Mouse (Mus musculus): ENCODE results near the gene Trp53rkb. TPM values are rescaled to one million over a fixed set of nuclear protein-coding genes. Genes with fewer than 3 reads are reported as not detected.
A peak's percentile ranks its signal among the peaks of the same experiment; 100 is the strongest.
"Not testable (repeated sequence)": the region's sequence is repeated elsewhere in the genome, so short reads cannot be mapped to it uniquely, and the experiment has no call there.

Trp53rkb gene
- 8.2 and 10.8 TPM in 2 replicates for polyA plus RNA-seq (2015; fragmentation: Nextera tagmentation; extraction: Ambion mirVana)

GRCm38 (mm10) chr2:166792355-166792754 is at the start of gene Trp53rkb:
Gene Trp53rkb, plus strand, starts transcription at chr2:166792531.
- Histone ChIP-seq H3K9ac (peak within 1 kb of the TSS; percentile 90), H3K9me3 (no peaks in the 10 kb centered on the region), H3K4me1 (replicated peaks) (peaks cover 23% of the 10 kb centered on the region), H3K4me3 (peak within 1 kb of the TSS; percentile 75), H3K27me3 (no peaks in the 10 kb centered on the region), H3K4me2 (peak within 1 kb of the TSS; percentile 68), H3K36me3 (peaks cover 16% of the 10 kb centered on the region), H3K27ac (peak within 1 kb of the TSS; percentile 78)
- ATAC-seq (ENCODE audit: low FRiP score), result peak; percentile 84
- WGBS, result 20% methylated on average over 5 of the region's 5 CpGs

- Histone ChIP-seq H3K4me1 (replicated peaks) (0 out of 2 replicates have a peak, but pooled peaks cover 2% of the 10 kb centered on the region), H3K36me3 (no peaks in the 10 kb centered on the region), H3K4me3 (no peak overlapping the region), H3K27ac (no peak overlapping the region), H3K9ac (no peak overlapping the region), H3K9me3 (no peaks in the 10 kb centered on the region), H3K27me3 (no peaks in the 10 kb centered on the region), H3K4me2 (no peak overlapping the region)
- no peak for ATAC-seq (ENCODE audit: low FRiP score)
- WGBS, result 34% methylated on average over 4 of the region's 4 CpGs
Measured at GRCm38 (mm10) chr2:166743504-166743903, 48.8 kb upstream of the Trp53rkb start.

- Histone ChIP-seq H3K36me3 (no peaks in the 10 kb centered on the region), H3K4me1 (replicated peaks) (0 out of 2 replicates have a peak, but pooled peaks cover 2% of the 10 kb centered on the region), H3K9ac (no peak overlapping the region), H3K9me3 (no peaks in the 10 kb centered on the region), H3K4me2 (no peak overlapping the region), H3K4me3 (no peak overlapping the region), H3K27ac (no peak overlapping the region), H3K27me3 (no peaks in the 10 kb centered on the region)
- WGBS, result 81% methylated on average over 7 of the region's 7 CpGs
- no peak for ATAC-seq (ENCODE audit: low FRiP score)
Measured at GRCm38 (mm10) chr2:166744433-166744832, 47.9 kb upstream of the Trp53rkb start.

- no peaks in the 10 kb centered on the region for H3K9me3 ChIP-seq
- 0 out of 2 replicates have a peak, but pooled peaks cover under 1% of the 10 kb centered on the region for H3K4me1 ChIP-seq (replicated peaks)
- H3K9ac ChIP-seq, result no peak overlapping the region
- H3K27me3 ChIP-seq, result no peaks in the 10 kb centered on the region
- H3K4me3 ChIP-seq, result no peak overlapping the region
- H3K27ac ChIP-seq, result no peak overlapping the region
- H3K4me2 ChIP-seq, result no peak overlapping the region
- ATAC-seq (ENCODE audit: low FRiP score), result no peak
- H3K36me3 ChIP-seq, result no peaks in the 10 kb centered on the region
- 87% methylated on average over 9 of the region's 9 CpGs for WGBS
Measured at GRCm38 (mm10) chr2:166745849-166746248, 46.5 kb upstream of the Trp53rkb start.

GRCm38 (mm10) chr2:166746261-166746913 is 45.9 kb upstream of the Trp53rkb start:
- not testable (repeated sequence) for H3K9me3 ChIP-seq; H3K27ac ChIP-seq; H3K4me1 ChIP-seq (replicated peaks); H3K36me3 ChIP-seq; ATAC-seq (ENCODE audit: low FRiP score); H3K4me2 ChIP-seq; H3K4me3 ChIP-seq; H3K9ac ChIP-seq; H3K27me3 ChIP-seq
- 62% methylated on average over 14 of the region's 14 CpGs for WGBS

- ATAC-seq (ENCODE audit: low FRiP score), result no peak
- Histone ChIP-seq H3K9me3 (no peaks in the 10 kb centered on the region), H3K27ac (no peak overlapping the region), H3K27me3 (0 out of 2 replicates have a peak, but pooled peaks cover 3% of the 10 kb centered on the region), H3K9ac (no peak overlapping the region), H3K4me2 (no peak overlapping the region), H3K4me3 (no peak overlapping the region), H3K36me3 (no peaks in the 10 kb centered on the region), H3K4me1 (replicated peaks) (no peaks in the 10 kb centered on the region)
- WGBS, result 95% methylated on average over 6 of the region's 6 CpGs
Measured at GRCm38 (mm10) chr2:166750620-166751191, 41.6 kb upstream of the Trp53rkb start.

GRCm38 (mm10) chr2:166754194-166754593 is 38.1 kb upstream of the Trp53rkb start:
- WGBS, result 85% methylated on average over 4 of the region's 4 CpGs
- Histone ChIP-seq H3K27ac (no peak overlapping the region), H3K4me1 (replicated peaks) (no peaks in the 10 kb centered on the region; the same call in 1 of the 2 replicates), H3K36me3 (no peaks in the 10 kb centered on the region), H3K9me3 (no peaks in the 10 kb centered on the region), H3K4me3 (no peak overlapping the region), H3K4me2 (no peak overlapping the region), H3K27me3 (0 out of 2 replicates have a peak, but pooled peaks cover 3% of the 10 kb centered on the region), H3K9ac (no peak overlapping the region)
- ATAC-seq (ENCODE audit: low FRiP score), result no peak

GRCm38 (mm10) chr2:166754760-166755159 is 37.6 kb upstream of the Trp53rkb start:
- Histone ChIP-seq H3K4me1 (replicated peaks) (no peaks in the 10 kb centered on the region; the same call in 1 of the 2 replicates), H3K27ac (no peak overlapping the region), H3K27me3 (0 out of 2 replicates have a peak, but pooled peaks cover 3% of the 10 kb centered on the region), H3K9me3 (no peaks in the 10 kb centered on the region), H3K4me3 (no peak overlapping the region), H3K36me3 (no peaks in the 10 kb centered on the region), H3K4me2 (no peak overlapping the region), H3K9ac (no peak overlapping the region)
- WGBS, result 93% methylated on average over 7 of the region's 7 CpGs
- ATAC-seq (ENCODE audit: low FRiP score), result no peak

- ATAC-seq (ENCODE audit: low FRiP score), result no peak
- H3K9me3 ChIP-seq, result no peaks in the 10 kb centered on the region
- 32% methylated on average over 3 of the region's 3 CpGs for WGBS
Measured at GRCm38 (mm10) chr2:166757969-166758368, 34.4 kb upstream of the Trp53rkb start.

GRCm38 (mm10) chr2:166764051-166764450 is 28.3 kb upstream of the Trp53rkb start:
- Histone ChIP-seq H3K9me3 (no peaks in the 10 kb centered on the region), H3K36me3 (no peaks in the 10 kb centered on the region), H3K4me2 (no peak overlapping the region), H3K27me3 (no peaks in the 10 kb centered on the region), H3K9ac (no peak overlapping the region; the same call in 1 of the 2 replicates), H3K27ac (no peak overlapping the region), H3K4me3 (no peak overlapping the region), H3K4me1 (replicated peaks) (peaks cover 10% of the 10 kb centered on the region)
- ATAC-seq (ENCODE audit: low FRiP score), result no peak
- WGBS, result 13% methylated on average over 5 of the region's 5 CpGs

More at GRCm38 (mm10) chr2:166757969-166758368, 34.4 kb upstream of the Trp53rkb start:
- Histone ChIP-seq H3K27ac (no peak overlapping the region), H3K4me1 (replicated peaks) (no peaks in the 10 kb centered on the region; the same call in 1 of the 2 replicates), H3K9ac (no peak overlapping the region), H3K4me3 (no peak overlapping the region), H3K4me2 (no peak overlapping the region), H3K36me3 (no peaks in the 10 kb centered on the region), H3K27me3 (0 out of 2 replicates have a peak, but pooled peaks cover 3% of the 10 kb centered on the region)

- H3K4me3 ChIP-seq, result no peak overlapping the region
- ATAC-seq (ENCODE audit: low FRiP score), result no peak
- H3K9me3 ChIP-seq, result no peaks in the 10 kb centered on the region
- no peak overlapping the region for H3K9ac ChIP-seq
- no peak overlapping the region for H3K27ac ChIP-seq
- no peaks in the 10 kb centered on the region for H3K36me3 ChIP-seq
- no peaks in the 10 kb centered on the region for H3K27me3 ChIP-seq
- peaks cover 10% of the 10 kb centered on the region for H3K4me1 ChIP-seq (replicated peaks)
- H3K4me2 ChIP-seq, result no peak overlapping the region
- WGBS, result 75% methylated on average over 9 of the region's 9 CpGs
Measured at GRCm38 (mm10) chr2:166767591-166767990, 24.7 kb upstream of the Trp53rkb start.

GRCm38 (mm10) chr2:166771396-166771795 is 20.9 kb upstream of the Trp53rkb start:
- Histone ChIP-seq H3K36me3 (no peaks in the 10 kb centered on the region), H3K4me1 (replicated peaks) (no peaks in the 10 kb centered on the region), H3K9me3 (no peaks in the 10 kb centered on the region), H3K27ac (no peak overlapping the region), H3K4me2 (no peak overlapping the region), H3K9ac (no peak overlapping the region), H3K4me3 (no peak overlapping the region), H3K27me3 (no peaks in the 10 kb centered on the region)
- no peak for ATAC-seq (ENCODE audit: low FRiP score)
- 78% methylated on average over 11 of the region's 11 CpGs for WGBS
